In genomic region chr8:125314221-125314984, GRCm38 (mm10) we compare ENCODE assay signal across 23 mouse cellular contexts.
DNase-seq lines count a peak whose midpoint lies in the region; ATAC-seq and TF ChIP-seq lines count a peak whose summit lies in the region.
"Had no signal": no experiment of that assay in that cellular context is flagged by ENCODE, and none has a peak within 500 bp of the region (broad histone marks: within the 10 kb centered on the region; RNA-seq: fewer than 3 reads in every experiment).

No protein-coding gene starts in this region.

- no peaks in the 10 kb centered on the region for H3K36me3 ChIP-seq in heart, embryonic 15.5 days
- H3K36me3 ChIP-seq in lung, embryonic 16.5 days (ENCODE audit: control insufficient read depth, insufficient read depth, low read length): no peaks in the 10 kb centered on the region
- H3K36me3 ChIP-seq: embryonic facial prominence, embryonic 13.5 days; forebrain, embryonic 12.5 days; midbrain, embryonic 15.5 days; neural tube, embryonic 12.5 days had no signal

- H3K9me3 ChIP-seq in heart, embryonic 15.5 days (replicated peaks): no peaks in the 10 kb centered on the region
- no peaks in the 10 kb centered on the region for H3K9me3 ChIP-seq in lung, embryonic 16.5 days (ENCODE audit: control insufficient read depth, low read length)
- H3K9me3 ChIP-seq: embryonic facial prominence, embryonic 13.5 days; forebrain, embryonic 12.5 days; midbrain, embryonic 15.5 days; neural tube, embryonic 12.5 days had no signal

- ATAC-seq in heart, embryonic 15.5 days (replicated peaks; ENCODE audit: insufficient number of reproducible peaks, insufficient read depth, low FRiP score, low read depth): no peak; the same call in 1 of the 2 replicates
- peak; percentile 34; the same call in 1 of the 2 replicates for ATAC-seq in lung, embryonic 16.5 days (ENCODE audit: low read depth)
- no peak for ATAC-seq in megakaryocyte progenitor cell, adult 5-6 weeks (replicated peaks; ENCODE audit: poor library complexity)
- ATAC-seq: hindbrain, embryonic 16.5 days; intestine, embryonic 16.5 days; midbrain, embryonic 15.5 days had no signal

- H3K27me3 ChIP-seq in heart, embryonic 15.5 days: no peaks in the 10 kb centered on the region
- H3K27me3 ChIP-seq in lung, embryonic 16.5 days (ENCODE audit: control insufficient read depth, insufficient read depth, low read depth, low read length): no peaks in the 10 kb centered on the region

- no peak overlapping the region for H3K9ac ChIP-seq in heart, embryonic 15.5 days
- no peak overlapping the region for H3K9ac ChIP-seq in lung, embryonic 16.5 days (ENCODE audit: low read length)
- H3K9ac ChIP-seq: embryonic facial prominence, embryonic 13.5 days; forebrain, embryonic 12.5 days; midbrain, embryonic 15.5 days; neural tube, embryonic 12.5 days had no signal

- peaks cover 10% of the 10 kb centered on the region for H3K4me1 ChIP-seq in heart, embryonic 15.5 days (replicated peaks)
- peaks cover 15% of the 10 kb centered on the region for H3K4me1 ChIP-seq in lung, embryonic 16.5 days (replicated peaks; ENCODE audit: control insufficient read depth, insufficient read depth, low read length)
- no peaks in the 10 kb centered on the region for H3K4me1 ChIP-seq in lung, adult 2 months (ENCODE audit: control insufficient read depth, insufficient read depth, low read length)

- no peak for TF ChIP-seq POLR2A in lung, adult 2 months (IDR thresholded peaks at IDR 0.05; ENCODE audit: borderline replicate concordance, extremely low read depth, low read depth, low read length)

- no peak for TF ChIP-seq CTCF in lung, adult 2 months (IDR thresholded peaks at IDR 0.05; ENCODE audit: insufficient read depth, low read length)

- WGBS in heart, embryonic 15.5 days: 38% methylated on average over 10 of the region's 10 CpGs
- WGBS in lung, embryonic 16.5 days: 39% methylated on average over 10 of the region's 10 CpGs
- WGBS in lung, adult 2 months: 44% methylated on average over 10 of the region's 10 CpGs

- no peak for DNase-seq in heart, adult 9 months (ENCODE audit: low spot score in 2 of 2)
- DNase-seq in lung, adult 2 months: no peak
- DNase-seq in adipocyte (ENCODE audit: low spot score): peak; percentile 85
- DNase-seq in adrenal gland, adult 2 months: peak; percentile 69
- DNase-seq in left cerebral cortex, adult 11 months (ENCODE audit: low spot score): no peak
- DNase-seq: cerebellum, adult 2 months; cerebellum, postnatal 36 days; embryo, embryonic 11 days; gastrocnemius, postnatal 25 days; heart, postnatal 36 days; lung, postnatal 4 days; right cerebral cortex, postnatal 14 days had no signal

- H3K4me2 ChIP-seq in heart, embryonic 15.5 days: no peak overlapping the region
- H3K4me2 ChIP-seq in lung, embryonic 16.5 days (ENCODE audit: low read depth, low read length): no peak overlapping the region
- H3K4me2 ChIP-seq: embryonic facial prominence, embryonic 13.5 days; forebrain, embryonic 12.5 days; midbrain, embryonic 15.5 days; neural tube, embryonic 12.5 days had no signal

- H3K27ac ChIP-seq in heart, embryonic 15.5 days: peak overlapping the region; percentile 14; the same call in 1 of the 2 replicates
- H3K27ac ChIP-seq in lung, embryonic 16.5 days (ENCODE audit: low read length): no peak overlapping the region
- H3K27ac ChIP-seq: embryonic facial prominence, embryonic 13.5 days; forebrain, embryonic 12.5 days; midbrain, embryonic 15.5 days; neural tube, embryonic 12.5 days; stomach, postnatal 0 days had no signal

- no peak overlapping the region for H3K4me3 ChIP-seq in heart, embryonic 15.5 days
- H3K4me3 ChIP-seq in lung, embryonic 16.5 days (ENCODE audit: low read length): no peak overlapping the region
- no peak overlapping the region for H3K4me3 ChIP-seq in lung, adult 2 months (replicated peaks; ENCODE audit: extremely low read depth, low read depth, low read length)
- H3K4me3 ChIP-seq: embryonic facial prominence, embryonic 13.5 days; erythroblast, embryonic 14.5 days; forebrain, embryonic 12.5 days; midbrain, embryonic 15.5 days; neural tube, embryonic 12.5 days had no signal

Comparison
In these comparisons a context has a peak if more than half of its experiments do, and no peak if none do; other contexts are left out.
1. DNase-seq: peak in adipocyte (single experiment) and adrenal gland, adult 2 months (single experiment); none in heart, adult 9 months (0 of 2), lung, adult 2 months (single experiment) and left cerebral cortex, adult 11 months (single experiment).